Comparison of ENCODE assay signal across 8 mouse cellular contexts in the genomic region with DNA sequence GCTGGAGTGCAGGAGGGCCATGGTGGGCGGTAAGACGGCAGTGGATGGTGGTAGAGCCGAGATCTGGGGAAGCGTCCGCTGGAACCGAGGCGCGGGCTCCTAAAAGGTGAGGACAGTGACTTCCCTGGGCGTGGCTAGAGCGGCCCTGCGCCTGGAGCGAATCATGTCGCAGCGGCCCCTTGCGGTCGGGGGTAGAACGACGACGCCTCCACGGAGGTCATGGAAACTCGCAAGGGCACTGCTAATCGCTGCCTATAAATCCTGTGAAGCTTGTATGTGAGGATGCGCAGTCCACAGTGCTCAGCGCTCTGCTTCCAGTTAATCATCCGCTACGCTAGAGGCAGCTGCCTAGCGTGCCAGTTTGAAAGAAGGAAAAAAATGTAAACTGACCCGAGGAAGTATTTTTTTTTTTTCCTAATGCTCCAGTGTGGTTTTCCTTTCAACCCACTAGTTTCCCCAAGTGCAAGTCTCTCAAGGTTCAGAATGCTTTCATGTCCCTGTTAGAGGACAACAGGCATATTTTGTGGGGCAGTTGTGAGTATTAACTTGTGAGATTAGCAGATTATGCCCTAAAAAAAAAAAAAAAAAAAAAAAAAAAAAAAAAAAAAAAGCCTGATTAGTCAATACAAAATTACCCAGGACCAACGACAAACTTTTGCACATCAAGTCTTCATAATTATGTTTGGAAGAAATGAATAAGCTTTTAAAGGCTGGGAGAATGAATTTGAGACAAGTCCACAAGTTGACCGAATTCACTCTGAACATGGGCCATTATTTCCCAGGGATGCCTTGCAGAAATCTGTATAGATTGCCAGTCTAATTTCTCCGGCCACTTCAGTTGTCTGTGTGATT. TPM values are rescaled to one million over a fixed set of nuclear protein-coding genes. Genes with fewer than 3 reads are reported as not detected.
A peak's percentile ranks its signal among the peaks of the same experiment; 100 is the strongest.
DNase-seq lines count a peak whose midpoint lies in the region; ATAC-seq and TF ChIP-seq lines count a peak whose summit lies in the region.

A gene (minus strand): TSS at position 263 of the 852 bp plus-strand sequence.

- no peaks in the 10 kb centered on the region for H3K9me3 ChIP-seq in erythroblast, embryonic 14.5 days (ENCODE audit: control insufficient read depth, low read length)
- H3K9me3 ChIP-seq in heart, embryonic 12.5 days (replicated peaks): no peaks in the 10 kb centered on the region
- H3K9me3 ChIP-seq in kidney, postnatal 0 days (replicated peaks; ENCODE audit: low read length): no peaks in the 10 kb centered on the region
- no peaks in the 10 kb centered on the region for H3K9me3 ChIP-seq in liver, embryonic 11.5 days (ENCODE audit: control insufficient read depth, low read length)
- no peaks in the 10 kb centered on the region for H3K9me3 ChIP-seq in stomach, embryonic 14.5 days (ENCODE audit: control insufficient read depth, low read depth, low read length)

- DNase-seq in brain, embryonic 14.5 days (ENCODE audit: low read depth): peak; percentile 97
- DNase-seq in kidney, postnatal 0 days (ENCODE audit: low spot score): peak; percentile 95
- DNase-seq in liver, embryonic 11.5 days (ENCODE audit: low spot score): peak; percentile 95
- DNase-seq in naive thymus-derived CD4-positive, alpha-beta T cell, adult 2 months (ENCODE audit: low read depth): peak; percentile 97

- H3K79me3 ChIP-seq in C2C12 (ENCODE audit: low read depth): peaks cover 41% of the 10 kb centered on the region

- H3K36me3 ChIP-seq in C2C12 (ENCODE audit: control insufficient read depth, insufficient read depth): no peaks in the 10 kb centered on the region
- H3K36me3 ChIP-seq in erythroblast, embryonic 14.5 days (ENCODE audit: control insufficient read depth): peaks cover under 1% of the 10 kb centered on the region
- H3K36me3 ChIP-seq in heart, embryonic 12.5 days: no peaks in the 10 kb centered on the region
- H3K36me3 ChIP-seq in kidney, postnatal 0 days (ENCODE audit: insufficient read depth, low read length): no peaks in the 10 kb centered on the region
- H3K36me3 ChIP-seq in liver, embryonic 11.5 days (ENCODE audit: control insufficient read depth, insufficient read depth, low read length): no peaks in the 10 kb centered on the region
- no peaks in the 10 kb centered on the region for H3K36me3 ChIP-seq in stomach, embryonic 14.5 days (ENCODE audit: control insufficient read depth, insufficient read depth, low read length)

- H3K79me2 ChIP-seq in C2C12 (ENCODE audit: control insufficient read depth, insufficient read depth): peaks cover 46% of the 10 kb centered on the region

- peak within 1 kb of the TSS; percentile 87 for H3K27ac ChIP-seq in heart, embryonic 12.5 days (ENCODE audit: poor library complexity, severe bottlenecking)
- peak within 1 kb of the TSS; percentile 87 for H3K27ac ChIP-seq in kidney, postnatal 0 days
- peak within 1 kb of the TSS; percentile 84 for H3K27ac ChIP-seq in liver, embryonic 11.5 days (ENCODE audit: low read depth, low read length)
- no peak within 1 kb of the TSS for H3K27ac ChIP-seq in stomach, embryonic 14.5 days (ENCODE audit: low read length)

- H3K4me2 ChIP-seq in heart, embryonic 12.5 days: peak within 1 kb of the TSS; percentile 76
- H3K4me2 ChIP-seq in kidney, postnatal 0 days (ENCODE audit: low read length): peak within 1 kb of the TSS; percentile 85
- H3K4me2 ChIP-seq in liver, embryonic 11.5 days: peak within 1 kb of the TSS; percentile 65
- peak within 1 kb of the TSS; percentile 69 for H3K4me2 ChIP-seq in stomach, embryonic 14.5 days (replicated peaks; ENCODE audit: low read depth, low read length)

- peak; percentile 90 for ATAC-seq in heart, embryonic 12.5 days (ENCODE audit: insufficient number of reproducible peaks, low FRiP score)
- ATAC-seq in kidney, postnatal 0 days (replicated peaks; ENCODE audit: low FRiP score, low read depth): peak; percentile 87
- ATAC-seq in liver, embryonic 11.5 days (replicated peaks; ENCODE audit: low FRiP score): peak; percentile 86
- peak; percentile 86 for ATAC-seq in stomach, embryonic 14.5 days (ENCODE audit: insufficient number of reproducible peaks, insufficient read depth, low FRiP score, low read depth)

- H3K4me3 ChIP-seq in C2C12 (ENCODE audit: insufficient read depth, poor library complexity, severe bottlenecking): peak within 1 kb of the TSS; percentile 92
- H3K4me3 ChIP-seq in erythroblast, embryonic 14.5 days (replicated peaks): peak within 1 kb of the TSS; percentile 97
- peak within 1 kb of the TSS; percentile 81 for H3K4me3 ChIP-seq in heart, embryonic 12.5 days
- H3K4me3 ChIP-seq in kidney, postnatal 0 days (replicated peaks; ENCODE audit: low read depth, low read length): peak within 1 kb of the TSS; percentile 91
- peak within 1 kb of the TSS; percentile 96 for H3K4me3 ChIP-seq in liver, embryonic 11.5 days (ENCODE audit: low read depth, low read length)
- peak within 1 kb of the TSS; percentile 81 for H3K4me3 ChIP-seq in stomach, embryonic 14.5 days (ENCODE audit: low read depth, low read length)

- no peak for TF ChIP-seq POLR2A in brain, embryonic 14.5 days (IDR thresholded peaks at IDR 0.05; ENCODE audit: borderline replicate concordance, extremely low read depth, insufficient read depth, insufficient read length, poor library complexity, severe bottlenecking)

- TF ChIP-seq CTCF in C2C12 (IDR thresholded peaks at IDR 0.05; ENCODE audit: control insufficient read depth, insufficient read depth, insufficient read length): peak; percentile 98
- TF ChIP-seq CTCF in brain, embryonic 14.5 days (IDR thresholded peaks at IDR 0.05; ENCODE audit: borderline replicate concordance, extremely low read depth, insufficient read depth, insufficient read length): peak; percentile 94
- TF ChIP-seq CTCF in kidney, postnatal 0 days (IDR thresholded peaks at IDR 0.05; ENCODE audit: low read depth): peak; percentile 88

- peaks cover 33% of the 10 kb centered on the region for H3K4me1 ChIP-seq in erythroblast, embryonic 14.5 days (ENCODE audit: control insufficient read depth)
- H3K4me1 ChIP-seq in heart, embryonic 12.5 days (replicated peaks): peaks cover 29% of the 10 kb centered on the region
- peaks cover 14% of the 10 kb centered on the region; the same call in 1 of the 2 replicates for H3K4me1 ChIP-seq in kidney, postnatal 0 days (replicated peaks; ENCODE audit: insufficient read depth, low read length)
- peaks cover 14% of the 10 kb centered on the region; the same call in 1 of the 2 replicates for H3K4me1 ChIP-seq in liver, embryonic 11.5 days (replicated peaks; ENCODE audit: control insufficient read depth, insufficient read depth, low read length)
- peaks cover 8% of the 10 kb centered on the region; the same call in 1 of the 2 replicates for H3K4me1 ChIP-seq in stomach, embryonic 14.5 days (ENCODE audit: control insufficient read depth, insufficient read depth, low read length)

- H3K9ac ChIP-seq in heart, embryonic 12.5 days: peak within 1 kb of the TSS; percentile 91
- H3K9ac ChIP-seq in kidney, postnatal 0 days (ENCODE audit: low read depth, low read length): peak within 1 kb of the TSS; percentile 80
- H3K9ac ChIP-seq in liver, embryonic 11.5 days (ENCODE audit: low read depth, low read length): peak within 1 kb of the TSS; percentile 84
- H3K9ac ChIP-seq in stomach, embryonic 14.5 days (replicated peaks; ENCODE audit: low read depth, low read length): peak within 1 kb of the TSS; percentile 43

- H3K27me3 ChIP-seq in C2C12 (ENCODE audit: control insufficient read depth, insufficient read depth, insufficient read length): no peaks in the 10 kb centered on the region
- no peaks in the 10 kb centered on the region for H3K27me3 ChIP-seq in erythroblast, embryonic 14.5 days (ENCODE audit: control insufficient read depth)
- H3K27me3 ChIP-seq in heart, embryonic 12.5 days (replicated peaks): no peaks in the 10 kb centered on the region
- no peaks in the 10 kb centered on the region for H3K27me3 ChIP-seq in kidney, postnatal 0 days (ENCODE audit: insufficient read depth, low read length)
- no peaks in the 10 kb centered on the region for H3K27me3 ChIP-seq in liver, embryonic 11.5 days (replicated peaks; ENCODE audit: control insufficient read depth, insufficient read depth, low read length)
- no peaks in the 10 kb centered on the region for H3K27me3 ChIP-seq in stomach, embryonic 14.5 days (ENCODE audit: control insufficient read depth, insufficient read depth, low read length)

- peak within 1 kb of the TSS; percentile 92 for H3ac ChIP-seq in C2C12 (ENCODE audit: control insufficient read depth, insufficient read length, low read depth)

- WGBS in heart, embryonic 12.5 days: 7% methylated on average over 31 of the region's 31 CpGs
- 7% methylated on average over 31 of the region's 31 CpGs for WGBS in kidney, postnatal 0 days
- 7% methylated on average over 31 of the region's 31 CpGs for WGBS in liver, embryonic 11.5 days
- WGBS in stomach, embryonic 14.5 days: 8% methylated on average over 31 of the region's 31 CpGs

TF ChIP-seq in C2C12, 6 proteins besides CTCF, POLR2A, EP300 and RAD21:
- no peak for TF ChIP-seq CEBPB (IDR thresholded peaks at IDR 0.05; ENCODE audit: low read depth)
- peak; percentile 59 for TF ChIP-seq MAX (IDR thresholded peaks at IDR 0.05)
TF ChIP-seq in C2C12: peak in this region for 1.

RNA-seq across cellular contexts. Expression of the gene that starts here (rescaled TPM):
- polyA plus RNA-seq in C2C12 (2012; fragmentation: generic; extraction: Trizol): 189 TPM
- polyA plus RNA-seq in brain, embryonic 14.5 days (2012; rRNA removed): 126 and 154 TPM in 2 replicates
- 2.5 and 2.8 TPM in 2 replicates for polyA plus RNA-seq in erythroblast, embryonic 14.5 days (2012)
- polyA plus RNA-seq in heart, embryonic 12.5 days (2016; fragmentation: Nextera tagmentation; extraction: Ambion mirVana): 323 and 331 TPM in 2 replicates
- polyA plus RNA-seq in kidney, postnatal 0 days (2015; fragmentation: Nextera tagmentation; extraction: Ambion mirVana): 266 and 295 TPM in 2 replicates
- polyA plus RNA-seq in liver, embryonic 11.5 days (2014; fragmentation: Nextera tagmentation; extraction: Ambion mirVana): 153 and 158 TPM in 2 replicates
- polyA plus RNA-seq in stomach, embryonic 14.5 days (2014; fragmentation: Nextera tagmentation; extraction: Ambion mirVana): 67.7 and 73.0 TPM in 2 replicates

Comparison
In these comparisons a context has a peak if more than half of its experiments do, and no peak if none do; other contexts are left out.
1. RNA of the gene that starts here (polyA plus RNA-seq): 323 to 331 TPM in heart, embryonic 12.5 days, 266 to 295 TPM in kidney, postnatal 0 days, 189 TPM in C2C12 (single experiment), 153 to 158 TPM in liver, embryonic 11.5 days, 126 to 154 TPM in brain, embryonic 14.5 days and 67.7 to 73.0 TPM in stomach, embryonic 14.5 days; 2.5 to 2.8 TPM in erythroblast, embryonic 14.5 days; every median in the first group is over 10 times any median in the second.
2. Peak in every context shown above with its lines, with median percentiles within 50 percentile points of each other: H3K4me3 ChIP-seq, CTCF ChIP-seq, DNase-seq, ATAC-seq, H3K4me2 ChIP-seq and H3K9ac ChIP-seq.